Mouse (Mus musculus): ENCODE data around the gene Anapc5. TPM values are rescaled to one million over a fixed set of nuclear protein-coding genes. Genes with fewer than 3 reads are reported as not detected.
A peak's percentile ranks its signal among the peaks of the same experiment; 100 is the strongest.

The Anapc5 gene
- polyA plus RNA-seq, 1 experiment from 2014 or later, result 484 TPM

DNA sequence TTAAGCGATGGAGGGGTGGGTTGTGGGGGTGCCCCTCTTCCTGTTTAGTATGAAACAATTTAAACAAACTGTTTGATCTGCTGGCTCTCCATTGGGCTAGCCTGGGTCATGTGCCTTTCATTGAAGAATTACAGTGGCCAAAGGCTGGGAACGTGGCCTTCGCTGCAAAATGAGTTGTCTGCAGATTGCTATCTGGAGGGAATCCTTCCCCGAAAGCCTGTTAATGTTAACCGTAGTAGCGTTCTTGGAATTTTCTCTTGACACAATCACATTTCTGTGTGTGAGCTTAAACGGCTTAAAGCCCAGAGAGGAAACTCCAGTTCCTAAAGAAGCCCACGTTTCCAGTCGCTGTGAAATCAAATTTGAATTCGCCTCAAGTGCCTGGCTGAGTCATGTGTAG is 11.9 kb upstream of the Anapc5 start:
- 73% methylated on average over 10 of the region's 10 CpGs for WGBS

DNA sequence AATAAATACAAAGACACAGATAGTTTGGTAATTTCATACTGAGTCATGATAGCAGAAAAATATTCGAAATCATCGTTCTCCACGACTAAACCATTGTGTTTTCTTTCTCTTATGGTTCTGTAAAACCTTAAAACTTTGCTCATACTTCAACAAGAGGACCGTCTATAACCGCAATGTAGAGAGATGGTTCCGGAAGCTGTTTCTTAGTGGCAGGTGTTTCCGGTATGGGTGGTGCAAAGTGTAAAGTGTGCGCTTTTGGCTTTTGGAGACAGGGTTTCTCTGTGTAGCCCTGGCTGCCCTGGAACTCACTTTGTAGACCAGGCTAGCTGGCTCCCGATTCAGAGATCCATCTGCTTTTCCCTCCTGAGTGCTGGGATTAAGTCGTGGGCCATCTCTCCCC is 11.4 kb upstream of the Anapc5 start:
- H3K4me1 ChIP-seq (ENCODE audit: control insufficient read depth, insufficient read depth, low read length), result no peaks in the 10 kb centered on the region
- H3K9ac ChIP-seq (replicated peaks; ENCODE audit: low read depth, low read length), result no peak overlapping the region
- no peaks in the 10 kb centered on the region for H3K27me3 ChIP-seq (ENCODE audit: control insufficient read depth, insufficient read depth, low read length)
- 86% methylated on average over 10 of the region's 10 CpGs for WGBS
- H3K4me2 ChIP-seq (replicated peaks; ENCODE audit: low read depth, low read length), result no peak overlapping the region
- no peak overlapping the region for H3K4me3 ChIP-seq (ENCODE audit: low read depth, low read length)
- no peak for ATAC-seq (ENCODE audit: insufficient number of reproducible peaks, insufficient read depth, low FRiP score, low read depth)
- no peaks in the 10 kb centered on the region for H3K9me3 ChIP-seq (ENCODE audit: control insufficient read depth, low read depth, low read length)
- no peak overlapping the region for H3K27ac ChIP-seq (ENCODE audit: low read length)
- H3K36me3 ChIP-seq (ENCODE audit: control insufficient read depth, insufficient read depth, low read length), result no peaks in the 10 kb centered on the region

More for the DNA sequence above, 11.9 kb upstream of the Anapc5 start:
- ATAC-seq (ENCODE audit: insufficient number of reproducible peaks, insufficient read depth, low FRiP score, low read depth), result no peak
- Histone ChIP-seq H3K4me2 (replicated peaks; ENCODE audit: low read depth, low read length) (no peak overlapping the region), H3K27ac (ENCODE audit: low read length) (no peak overlapping the region), H3K36me3 (ENCODE audit: control insufficient read depth, insufficient read depth, low read length) (no peaks in the 10 kb centered on the region), H3K4me1 (ENCODE audit: control insufficient read depth, insufficient read depth, low read length) (no peaks in the 10 kb centered on the region), H3K4me3 (ENCODE audit: low read depth, low read length) (no peak overlapping the region), H3K9ac (replicated peaks; ENCODE audit: low read depth, low read length) (no peak overlapping the region), H3K9me3 (ENCODE audit: control insufficient read depth, low read depth, low read length) (no peaks in the 10 kb centered on the region), H3K27me3 (ENCODE audit: control insufficient read depth, insufficient read depth, low read length) (no peaks in the 10 kb centered on the region)

DNA sequence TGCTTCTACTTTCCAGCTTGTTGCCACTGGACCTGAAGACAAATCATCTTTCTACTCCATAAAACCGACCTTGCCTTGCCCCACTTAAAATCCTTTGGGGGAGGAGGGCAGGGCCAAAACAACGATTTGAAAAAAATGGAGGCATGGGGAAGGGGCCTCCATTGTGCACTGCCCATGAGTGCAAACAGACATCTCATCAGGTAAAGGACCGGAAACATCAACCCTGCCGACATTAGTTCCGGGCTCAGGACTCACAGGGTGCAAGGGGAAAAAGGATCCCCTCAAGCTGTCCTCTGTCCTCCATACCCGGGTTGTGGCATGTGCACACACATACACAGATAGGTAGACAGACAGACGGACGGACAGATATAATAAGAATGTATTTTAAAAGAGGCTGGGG is 4.0 kb upstream of the Anapc5 start:
- 78% methylated on average over 8 of the region's 8 CpGs for WGBS
- Histone ChIP-seq H3K4me3 (ENCODE audit: low read depth, low read length) (no peak overlapping the region), H3K9ac (replicated peaks; ENCODE audit: low read depth, low read length) (no peak overlapping the region)

DNA sequence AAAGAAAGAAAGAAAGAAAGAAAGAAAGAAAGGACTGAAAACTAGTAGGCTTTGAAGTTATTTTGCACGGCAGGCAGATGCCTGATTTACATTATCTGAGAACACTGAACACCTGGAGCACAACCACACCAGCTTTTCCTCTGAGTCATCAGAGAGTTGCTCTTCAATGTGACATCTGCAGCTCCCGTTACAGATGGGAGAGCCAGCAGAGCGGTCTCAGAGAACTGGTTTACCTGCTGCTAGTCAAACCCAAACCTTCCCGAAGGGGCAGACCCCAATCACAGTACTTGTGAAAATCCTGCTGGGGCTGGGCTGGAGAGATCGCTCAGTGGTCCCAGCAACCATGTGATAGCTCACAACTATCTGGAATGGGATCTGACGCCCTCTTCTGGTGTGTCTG is 3.3 kb upstream of the Anapc5 start:
- no peak overlapping the region for H3K4me3 ChIP-seq (ENCODE audit: low read depth, low read length)
- H3K4me2 ChIP-seq (replicated peaks; ENCODE audit: low read depth, low read length), result no peak overlapping the region
- H3K4me1 ChIP-seq (ENCODE audit: control insufficient read depth, insufficient read depth, low read length), result peaks cover 6% of the 10 kb centered on the region; the same call in 1 of the 2 replicates
- H3K27ac ChIP-seq (ENCODE audit: low read length), result no peak overlapping the region
- no peak overlapping the region for H3K9ac ChIP-seq (replicated peaks; ENCODE audit: low read depth, low read length)
- H3K9me3 ChIP-seq (ENCODE audit: control insufficient read depth, low read depth, low read length), result no peaks in the 10 kb centered on the region
- ATAC-seq (ENCODE audit: insufficient number of reproducible peaks, insufficient read depth, low FRiP score, low read depth), result no peak
- peaks cover under 1% of the 10 kb centered on the region; the same call in 1 of the 2 replicates for H3K36me3 ChIP-seq (ENCODE audit: control insufficient read depth, insufficient read depth, low read length)
- no peaks in the 10 kb centered on the region for H3K27me3 ChIP-seq (ENCODE audit: control insufficient read depth, insufficient read depth, low read length)
- 58% methylated on average over 6 of the region's 6 CpGs for WGBS

More for the DNA sequence above, 4.0 kb upstream of the Anapc5 start:
- Histone ChIP-seq H3K27me3 (ENCODE audit: control insufficient read depth, insufficient read depth, low read length) (no peaks in the 10 kb centered on the region), H3K4me1 (ENCODE audit: control insufficient read depth, insufficient read depth, low read length) (peaks cover 2% of the 10 kb centered on the region; the same call in 1 of the 2 replicates), H3K36me3 (ENCODE audit: control insufficient read depth, insufficient read depth, low read length) (no peaks in the 10 kb centered on the region), H3K27ac (ENCODE audit: low read length) (no peak overlapping the region), H3K4me2 (replicated peaks; ENCODE audit: low read depth, low read length) (no peak overlapping the region), H3K9me3 (ENCODE audit: control insufficient read depth, low read depth, low read length) (no peaks in the 10 kb centered on the region)
- no peak for ATAC-seq (ENCODE audit: insufficient number of reproducible peaks, insufficient read depth, low FRiP score, low read depth)

DNA sequence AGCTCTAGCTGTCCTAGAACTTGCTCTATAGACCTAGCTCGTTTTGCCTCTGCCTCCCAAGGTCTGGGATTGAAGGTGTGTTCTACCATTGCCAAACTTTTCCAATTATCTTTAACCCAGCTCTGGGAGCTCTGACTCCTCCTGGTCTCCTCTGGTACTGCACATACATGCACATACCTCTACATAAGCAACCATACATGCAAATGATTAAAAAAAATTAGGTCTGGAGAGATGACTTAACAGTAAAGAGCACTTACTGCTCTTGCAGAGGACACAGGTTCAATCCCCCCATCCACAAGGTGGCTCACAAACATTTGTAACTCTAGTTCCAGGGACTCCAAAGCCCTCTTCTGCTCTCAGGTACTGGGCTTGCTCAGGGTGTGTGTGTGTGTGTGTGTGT is 2.8 kb upstream of the Anapc5 start:
- Histone ChIP-seq H3K36me3 (ENCODE audit: control insufficient read depth, insufficient read depth, low read length) (peaks cover 4% of the 10 kb centered on the region; the same call in 1 of the 2 replicates), H3K27ac (ENCODE audit: low read length) (no peak overlapping the region), H3K4me3 (ENCODE audit: low read depth, low read length) (no peak overlapping the region), H3K4me2 (replicated peaks; ENCODE audit: low read depth, low read length) (no peak overlapping the region), H3K27me3 (ENCODE audit: control insufficient read depth, insufficient read depth, low read length) (no peaks in the 10 kb centered on the region), H3K9me3 (ENCODE audit: control insufficient read depth, low read depth, low read length) (no peaks in the 10 kb centered on the region), H3K4me1 (ENCODE audit: control insufficient read depth, insufficient read depth, low read length) (peaks cover 9% of the 10 kb centered on the region; the same call in 1 of the 2 replicates), H3K9ac (replicated peaks; ENCODE audit: low read depth, low read length) (no peak overlapping the region)
- WGBS, result 69% methylated on average over 1 of the region's 1 CpGs
- ATAC-seq (ENCODE audit: insufficient number of reproducible peaks, insufficient read depth, low FRiP score, low read depth), result no peak

DNA sequence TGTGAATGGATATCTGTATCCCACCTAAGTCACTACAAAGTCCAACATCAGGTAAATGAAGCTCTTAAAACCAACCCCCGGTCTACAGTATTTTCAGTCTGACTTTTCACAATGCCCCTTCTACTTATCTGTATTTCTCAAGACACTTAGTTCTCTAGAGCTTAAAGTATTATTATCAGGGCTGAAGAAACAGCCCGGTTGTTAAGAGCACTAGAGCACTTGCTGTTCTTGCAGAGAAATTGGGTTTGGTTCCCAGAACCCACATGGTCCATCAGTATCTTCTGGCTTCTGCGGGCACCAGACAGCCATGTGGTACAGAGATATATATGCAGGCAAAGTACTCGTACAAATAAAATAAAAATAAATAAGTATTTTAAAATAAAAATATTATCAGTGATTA is 1.3 kb upstream of the Anapc5 start:
- Histone ChIP-seq H3K9me3 (ENCODE audit: control insufficient read depth, low read depth, low read length) (no peaks in the 10 kb centered on the region), H3K4me3 (ENCODE audit: low read depth, low read length) (no peak overlapping the region), H3K9ac (replicated peaks; ENCODE audit: low read depth, low read length) (no peak overlapping the region), H3K4me2 (replicated peaks; ENCODE audit: low read depth, low read length) (no peak overlapping the region), H3K27me3 (ENCODE audit: control insufficient read depth, insufficient read depth, low read length) (no peaks in the 10 kb centered on the region), H3K36me3 (ENCODE audit: control insufficient read depth, insufficient read depth, low read length) (peaks cover 19% of the 10 kb centered on the region), H3K4me1 (ENCODE audit: control insufficient read depth, insufficient read depth, low read length) (peaks cover 9% of the 10 kb centered on the region; the same call in 1 of the 2 replicates), H3K27ac (ENCODE audit: low read length) (no peak overlapping the region)
- 92% methylated on average over 4 of the region's 4 CpGs for WGBS
- no peak for ATAC-seq (ENCODE audit: insufficient number of reproducible peaks, insufficient read depth, low FRiP score, low read depth)

DNA sequence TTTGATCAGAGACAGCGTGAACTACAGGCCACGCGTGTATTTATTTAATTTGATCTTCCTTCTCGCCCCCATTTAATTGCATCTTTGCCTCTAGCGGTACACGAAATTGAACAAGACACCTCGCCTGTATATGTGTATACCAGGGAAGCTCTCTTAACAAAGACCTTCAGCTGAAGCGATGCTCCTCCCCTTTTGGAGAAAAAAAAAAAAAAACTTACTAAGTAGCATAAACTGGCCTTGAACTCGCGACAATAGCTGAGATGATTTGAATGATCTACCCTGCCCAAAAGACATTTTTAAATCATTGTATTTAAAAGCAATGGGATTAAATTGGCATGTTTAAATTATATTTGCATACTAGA is 366 bp upstream of the Anapc5 start:
- Histone ChIP-seq H3K4me1 (ENCODE audit: control insufficient read depth, insufficient read depth, low read length) (peaks cover 9% of the 10 kb centered on the region; the same call in 1 of the 2 replicates), H3K36me3 (ENCODE audit: control insufficient read depth, insufficient read depth, low read length) (peaks cover 27% of the 10 kb centered on the region), H3K27me3 (ENCODE audit: control insufficient read depth, insufficient read depth, low read length) (no peaks in the 10 kb centered on the region), H3K9ac (replicated peaks; ENCODE audit: low read depth, low read length) (peak overlapping the region; percentile 69), H3K4me2 (replicated peaks; ENCODE audit: low read depth, low read length) (peak overlapping the region; percentile 30; the same call in 1 of the 2 replicates), H3K9me3 (ENCODE audit: control insufficient read depth, low read depth, low read length) (no peaks in the 10 kb centered on the region), H3K27ac (ENCODE audit: low read length) (peak overlapping the region; percentile 96), H3K4me3 (ENCODE audit: low read depth, low read length) (peak overlapping the region; percentile 60)
- 1% methylated on average over 10 of the region's 10 CpGs for WGBS
- ATAC-seq (ENCODE audit: insufficient number of reproducible peaks, insufficient read depth, low FRiP score, low read depth), result peak; percentile 28; the same call in 1 of the 2 replicates

DNA sequence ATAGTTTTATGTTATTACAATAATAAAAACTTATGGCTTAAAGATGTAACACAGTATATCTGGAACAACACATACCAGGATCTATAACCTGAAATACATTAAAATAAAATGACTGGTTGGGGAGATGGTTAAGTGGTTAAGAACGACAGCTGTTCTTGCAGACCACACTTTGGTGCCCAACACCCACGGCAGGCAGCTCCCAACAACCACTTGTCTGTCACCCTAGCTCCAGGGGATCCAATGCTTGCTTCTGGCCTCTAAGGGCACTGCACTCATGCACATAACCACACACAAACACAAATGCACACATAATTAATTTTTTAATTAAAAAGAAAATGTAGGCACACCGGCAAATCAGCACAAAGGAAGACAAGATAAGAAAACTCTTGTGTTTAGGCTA is 8.4 kb downstream of the Anapc5 start:
- Histone ChIP-seq H3K4me1 (ENCODE audit: control insufficient read depth, insufficient read depth, low read length) (no peaks in the 10 kb centered on the region), H3K27me3 (ENCODE audit: control insufficient read depth, insufficient read depth, low read length) (no peaks in the 10 kb centered on the region), H3K36me3 (ENCODE audit: control insufficient read depth, insufficient read depth, low read length) (peaks cover 67% of the 10 kb centered on the region), H3K9me3 (ENCODE audit: control insufficient read depth, low read depth, low read length) (no peaks in the 10 kb centered on the region), H3K9ac (replicated peaks; ENCODE audit: low read depth, low read length) (no peak overlapping the region), H3K27ac (ENCODE audit: low read length) (no peak overlapping the region), H3K4me2 (replicated peaks; ENCODE audit: low read depth, low read length) (no peak overlapping the region), H3K4me3 (ENCODE audit: low read depth, low read length) (no peak overlapping the region)
- ATAC-seq (ENCODE audit: insufficient number of reproducible peaks, insufficient read depth, low FRiP score, low read depth), result no peak
- 88% methylated on average over 3 of the region's 3 CpGs for WGBS

DNA sequence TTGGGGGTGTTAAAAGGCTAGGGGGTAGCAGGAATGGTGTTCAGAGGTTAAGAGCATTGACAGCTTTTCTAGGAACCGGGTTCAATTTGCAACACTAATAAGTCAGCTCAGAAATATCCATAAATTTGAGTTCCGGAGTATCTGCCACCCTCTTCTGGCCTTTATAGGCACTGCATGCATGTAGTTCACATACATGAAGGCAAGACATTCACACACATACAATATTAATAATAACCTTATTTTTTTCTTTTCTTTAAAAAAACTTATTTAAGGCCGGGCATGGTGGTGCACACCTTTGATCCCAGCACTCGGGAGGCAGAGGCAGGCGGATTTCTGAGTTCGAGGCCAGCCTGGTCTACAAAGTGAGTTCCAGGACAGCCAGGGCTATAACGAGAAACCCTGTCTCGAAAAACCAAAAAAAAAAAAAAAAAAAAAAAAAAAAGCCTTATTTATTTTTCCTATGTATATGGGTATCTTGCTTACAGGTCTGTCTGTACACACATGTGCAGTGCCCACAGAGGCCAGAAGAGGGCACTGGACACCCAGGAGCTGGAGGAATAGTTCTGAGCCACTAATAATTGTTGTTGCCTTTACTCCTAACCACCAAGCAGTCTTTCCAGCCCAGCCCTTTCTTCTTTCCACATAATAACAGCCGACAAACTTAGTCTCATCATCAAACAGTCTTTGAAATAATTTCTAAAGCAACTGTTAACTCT is 9.6 kb downstream of the Anapc5 start:
- Histone ChIP-seq H3K36me3 (ENCODE audit: control insufficient read depth, insufficient read depth, low read length) (peaks cover 67% of the 10 kb centered on the region), H3K9ac (replicated peaks; ENCODE audit: low read depth, low read length) (no peak overlapping the region), H3K4me3 (ENCODE audit: low read depth, low read length) (no peak overlapping the region), H3K9me3 (ENCODE audit: control insufficient read depth, low read depth, low read length) (no peaks in the 10 kb centered on the region), H3K4me2 (replicated peaks; ENCODE audit: low read depth, low read length) (no peak overlapping the region), H3K27me3 (ENCODE audit: control insufficient read depth, insufficient read depth, low read length) (no peaks in the 10 kb centered on the region), H3K27ac (ENCODE audit: low read length) (no peak overlapping the region), H3K4me1 (ENCODE audit: control insufficient read depth, insufficient read depth, low read length) (no peaks in the 10 kb centered on the region)
- WGBS, result 94% methylated on average over 9 of the region's 9 CpGs
- ATAC-seq (ENCODE audit: insufficient number of reproducible peaks, insufficient read depth, low FRiP score, low read depth), result no peak

Measured in stomach, embryonic 14.5 days (tissue).